Mouse (Mus musculus): ENCODE measurements around the gene Trim65.

Trim65 gene

DNA sequence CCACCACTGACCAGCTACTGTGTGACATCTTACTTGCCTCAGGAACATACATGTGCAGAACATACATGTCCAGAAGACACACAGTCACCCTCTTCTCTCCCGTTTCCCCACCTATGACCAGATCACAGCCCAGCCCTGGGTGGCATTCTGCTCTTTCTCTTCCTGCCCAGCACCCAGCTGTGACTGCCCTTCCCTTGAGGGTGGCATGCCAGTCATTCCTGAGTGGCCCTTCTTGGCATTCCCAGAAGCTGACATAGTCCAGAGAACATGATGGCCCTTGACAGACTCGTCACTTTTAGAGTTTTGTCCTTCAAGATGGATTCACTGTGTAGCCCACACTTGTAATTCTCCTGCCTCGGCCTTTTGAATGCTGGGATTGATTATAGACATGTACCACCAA, 58.3 kb downstream of the Trim65 start:
- no peak for DNase-seq (ENCODE audit: low read depth in 1 of 2, low spot score in 2 of 2)

All from monocyte, adult 2 months (primary cell).